9 mouse cellular contexts compared by ENCODE assay signal in genomic region chr11:20262628-20263380, GRCm38 (mm10). TPM values are rescaled to one million over a fixed set of nuclear protein-coding genes. Genes with fewer than 3 reads are reported as not detected.
DNase-seq lines count a peak whose midpoint lies in the region; ATAC-seq and TF ChIP-seq lines count a peak whose summit lies in the region.
"Had no signal": no experiment of that assay in that cellular context is flagged by ENCODE, and none has a peak within 500 bp of the region (broad histone marks: within the 10 kb centered on the region; RNA-seq: fewer than 3 reads in every experiment).

No protein-coding gene starts in this region.

- intact Hi-C loops in heart, adult 2 months (cut with DNase I), result loop anchor here (1.0 to 2.0 kb wide), 3 partner anchors 70 to 138 kb away; no protein-coding TSS in a partner anchor
- intact Hi-C loops in heart, postnatal 25 days (cut with DNase I), result loop anchor here (1.0 to 5.0 kb wide), 3 partner anchors 70 to 138 kb away; partner anchors contain the start of gene Slc1a4

- no peak for TF ChIP-seq POLR2A in heart, adult 2 months (IDR thresholded peaks at IDR 0.05; ENCODE audit: insufficient read depth, low read depth, low read length)

- TF ChIP-seq CTCF in heart, adult 2 months (IDR thresholded peaks at IDR 0.05), result peak; percentile 75
- peak; percentile 56 for TF ChIP-seq CTCF in forebrain, postnatal 0 days (IDR thresholded peaks at IDR 0.05; ENCODE audit: low read depth)

- no peak overlapping the region for H3K27ac ChIP-seq in heart, adult 2 months
- no peak overlapping the region for H3K27ac ChIP-seq in neural tube, embryonic 14.5 days (ENCODE audit: low read depth, low read length)
- no peak overlapping the region for H3K27ac ChIP-seq in neural tube, embryonic 15.5 days (replicated peaks)
- H3K27ac ChIP-seq in forebrain, postnatal 0 days (ENCODE audit: low read depth, low read length), result no peak overlapping the region
- H3K27ac ChIP-seq: limb, embryonic 12.5 days had no signal

- no peak for DNase-seq in heart, adult 2 months
- DNase-seq in heart, postnatal 25 days (ENCODE audit: low spot score), result no peak
- DNase-seq in forebrain, postnatal 0 days, result peak; percentile 50
- no peak for DNase-seq in Muller cell, postnatal 12 days (ENCODE audit: inconsistent ontology term)
- DNase-seq in adrenal gland, postnatal 14 days, result no peak
- DNase-seq in right cerebral cortex, adult 18-20 months, result no peak

- WGBS in heart, adult 2 months, result 49% methylated on average over 8 of the region's 8 CpGs
- WGBS in neural tube, embryonic 14.5 days, result 60% methylated on average over 8 of the region's 8 CpGs
- 60% methylated on average over 8 of the region's 8 CpGs for WGBS in neural tube, embryonic 15.5 days
- 59% methylated on average over 8 of the region's 8 CpGs for WGBS in forebrain, postnatal 0 days

- no peaks in the 10 kb centered on the region for H3K36me3 ChIP-seq in heart, adult 2 months (ENCODE audit: control insufficient read depth, insufficient read depth, low read length)
- no peaks in the 10 kb centered on the region for H3K36me3 ChIP-seq in neural tube, embryonic 14.5 days (ENCODE audit: control insufficient read depth, insufficient read depth, low read length)
- H3K36me3 ChIP-seq in neural tube, embryonic 15.5 days, result no peaks in the 10 kb centered on the region
- H3K36me3 ChIP-seq in forebrain, postnatal 0 days (ENCODE audit: insufficient read depth), result no peaks in the 10 kb centered on the region
- H3K36me3 ChIP-seq: limb, embryonic 12.5 days had no signal

- ATAC-seq in neural tube, embryonic 14.5 days (ENCODE audit: low read depth), result peak; percentile 58; the same call in 1 of the 2 replicates
- no peak for ATAC-seq in neural tube, embryonic 15.5 days (ENCODE audit: low FRiP score)
- ATAC-seq in forebrain, postnatal 0 days, result peak; percentile 70; the same call in 1 of the 2 replicates

- H3K9ac ChIP-seq in heart, adult 2 months (ENCODE audit: low read depth, low read length), result no peak overlapping the region
- no peak overlapping the region for H3K9ac ChIP-seq in neural tube, embryonic 14.5 days (replicated peaks; ENCODE audit: low read depth, low read length)
- no peak overlapping the region for H3K9ac ChIP-seq in neural tube, embryonic 15.5 days (replicated peaks)
- H3K9ac ChIP-seq in forebrain, postnatal 0 days, result no peak overlapping the region
- H3K9ac ChIP-seq: limb, embryonic 12.5 days had no signal

- H3K9me3 ChIP-seq in neural tube, embryonic 14.5 days (ENCODE audit: control insufficient read depth, low read length), result no peaks in the 10 kb centered on the region
- no peaks in the 10 kb centered on the region for H3K9me3 ChIP-seq in neural tube, embryonic 15.5 days (replicated peaks)
- no peaks in the 10 kb centered on the region for H3K9me3 ChIP-seq in forebrain, postnatal 0 days (ENCODE audit: low read length)
- H3K9me3 ChIP-seq: limb, embryonic 12.5 days had no signal

- peaks cover 1% of the 10 kb centered on the region; the same call in 1 of the 2 replicates for H3K4me1 ChIP-seq in heart, adult 2 months (ENCODE audit: control insufficient read depth, insufficient read depth, low read length)
- no peaks in the 10 kb centered on the region for H3K4me1 ChIP-seq in neural tube, embryonic 14.5 days (ENCODE audit: control insufficient read depth, insufficient read depth, low read length)
- H3K4me1 ChIP-seq in neural tube, embryonic 15.5 days, result no peaks in the 10 kb centered on the region
- no peaks in the 10 kb centered on the region for H3K4me1 ChIP-seq in forebrain, postnatal 0 days (ENCODE audit: insufficient read depth)
- H3K4me1 ChIP-seq: limb, embryonic 12.5 days had no signal

- H3K4me2 ChIP-seq in neural tube, embryonic 14.5 days (ENCODE audit: low read depth, low read length), result no peak overlapping the region
- H3K4me2 ChIP-seq in neural tube, embryonic 15.5 days, result no peak overlapping the region
- no peak overlapping the region for H3K4me2 ChIP-seq in forebrain, postnatal 0 days (ENCODE audit: low read depth)
- H3K4me2 ChIP-seq: limb, embryonic 12.5 days had no signal

- no peaks in the 10 kb centered on the region for H3K27me3 ChIP-seq in heart, adult 2 months (ENCODE audit: control insufficient read depth, insufficient read depth, low read length)
- no peaks in the 10 kb centered on the region for H3K27me3 ChIP-seq in neural tube, embryonic 14.5 days (ENCODE audit: control insufficient read depth, insufficient read depth, low read length)
- no peaks in the 10 kb centered on the region for H3K27me3 ChIP-seq in neural tube, embryonic 15.5 days (replicated peaks)
- H3K27me3 ChIP-seq in forebrain, postnatal 0 days (ENCODE audit: insufficient read depth, low read length), result no peaks in the 10 kb centered on the region
- H3K27me3 ChIP-seq: limb, embryonic 12.5 days had no signal

- no peaks in the 10 kb centered on the region for H3K79me2 ChIP-seq in heart, adult 2 months (replicated peaks; ENCODE audit: control insufficient read depth, insufficient read depth, low read length)

- TF ChIP-seq EP300 in heart, adult 2 months (IDR thresholded peaks at IDR 0.05; ENCODE audit: insufficient read depth, low read depth, low read length), result no peak

- no peak overlapping the region for H3K4me3 ChIP-seq in heart, adult 2 months
- no peak overlapping the region for H3K4me3 ChIP-seq in neural tube, embryonic 14.5 days (ENCODE audit: low read depth, low read length)
- H3K4me3 ChIP-seq in neural tube, embryonic 15.5 days (replicated peaks), result no peak overlapping the region
- H3K4me3 ChIP-seq in forebrain, postnatal 0 days (ENCODE audit: low read depth, low read length), result no peak overlapping the region
- H3K4me3 ChIP-seq: limb, embryonic 12.5 days had no signal

RNA-seq across cellular contexts. Expression of gene Cep68, which starts 13.6 kb away (rescaled TPM):
- 10 to 100 TPM; 43.1 to 49.3 TPM for total RNA-seq in heart, adult 2 months (2021)
- polyA plus RNA-seq in heart, adult 2 months (2012; rRNA removed), result 20.1 and 33.4 TPM in 2 replicates
- total RNA-seq in heart, postnatal 25 days (2021), result 10 to 100 TPM; 44.9 to 52.1 TPM
- 28.0 and 33.0 TPM in 2 replicates for polyA plus RNA-seq in neural tube, embryonic 14.5 days (2014; fragmentation: Nextera tagmentation; extraction: Ambion mirVana)
- polyA plus RNA-seq in neural tube, embryonic 15.5 days (2015; fragmentation: Nextera tagmentation; extraction: Ambion mirVana), result 26.5 and 29.1 TPM in 2 replicates
- total RNA-seq in forebrain, postnatal 0 days (2014; rRNA removed), result 41.7 and 43.9 TPM in 2 replicates
- 21.5 and 26.1 TPM in 2 replicates for polyA plus RNA-seq in forebrain, postnatal 0 days (2015; fragmentation: Nextera tagmentation; extraction: Ambion mirVana)
- total RNA-seq in adrenal gland, postnatal 14 days (2021), result 31.1 and 32.2 TPM in 2 replicates
